Mouse (Mus musculus) embryonic fibroblast, embryonic 13.5 days (primary cell): ENCODE measurements around the gene Ahr. TPM values are rescaled to one million over a fixed set of nuclear protein-coding genes. Genes with fewer than 3 reads are reported as not detected.
A peak's percentile ranks its signal among the peaks of the same experiment; 100 is the strongest.

ENCODE experiments used
- H3K27ac ChIP-seq: 2 replicates; pipeline ENCODE4 v1.5.1; 2012; ENCODE audit warnings: low read length, control low read depth, inconsistent platforms; ENCODE audit not compliant: insufficient read depth
- H3K4me1 ChIP-seq: 2 replicates; pipeline ENCODE4 v1.6.1; 2011; ENCODE audit warnings: low read length; ENCODE audit not compliant: control insufficient read depth, insufficient read depth
- H3K4me3 ChIP-seq: 2 replicates; pipeline ENCODE4 v1.5.1; 2011; ENCODE audit warnings: mild to moderate bottlenecking, control low read depth, low read length; ENCODE audit not compliant: insufficient read depth
- CTCF ChIP-seq: IDR thresholded peaks from 2 replicates; pipeline ENCODE4 v1.5.1; 2011; ENCODE audit warnings: mild to moderate bottlenecking, control low read depth, low read length, moderate library complexity, borderline replicate concordance; ENCODE audit not compliant: insufficient read depth
- POLR2A ChIP-seq: IDR thresholded peaks from 2 replicates; pipeline ENCODE4 v1.6.1; 2011; ENCODE audit warnings: low read depth, mild to moderate bottlenecking, control low read depth, low read length, moderate library complexity
- polyA plus RNA-seq: library from polyadenylated mRNA; stranded (reverse); fragments of >200 nt; gene quantifications from 2 replicates; pipeline ENCODE4 v1.2.4, GENCODE M21; 2011; ENCODE audit warnings: low read depth; ENCODE audit not compliant: missing spikeins, insufficient read length

Ahr gene
- polyA plus RNA-seq, 1 experiment: 27.6 TPM

- no peak overlapping the region for H3K27ac ChIP-seq
- TF ChIP-seq POLR2A (no peak), CTCF (no peak)
- no peak overlapping the region for H3K4me3 ChIP-seq
- no peaks in the 10 kb centered on the region for H3K4me1 ChIP-seq
Measured at GRCm38 (mm10) chr12:35506383-35506782, 28.5 kb downstream of the Ahr start.

- H3K4me1 ChIP-seq: no peaks in the 10 kb centered on the region
- no peak overlapping the region for H3K4me3 ChIP-seq
- no peak for TF ChIP-seq POLR2A
- TF ChIP-seq CTCF: no peak
- no peak overlapping the region for H3K27ac ChIP-seq
Measured at GRCm38 (mm10) chr12:35504081-35504480, 30.8 kb downstream of the Ahr start.

- no peak overlapping the region for H3K27ac ChIP-seq
- TF ChIP-seq POLR2A (no peak), CTCF (peak; percentile 58; the same call in 1 of the 2 replicates)
- H3K4me3 ChIP-seq: no peak overlapping the region
- H3K4me1 ChIP-seq: no peaks in the 10 kb centered on the region
Measured at GRCm38 (mm10) chr12:35503586-35503985, 31.3 kb downstream of the Ahr start.

GRCm38 (mm10) chr12:35501476-35501875 lies 33.4 kb downstream of the Ahr start:
- no peak overlapping the region for H3K4me3 ChIP-seq
- TF ChIP-seq CTCF (no peak), POLR2A (no peak)

GRCm38 (mm10) chr12:35495195-35495594 lies 39.6 kb downstream of the Ahr start:
- no peaks in the 10 kb centered on the region for H3K4me1 ChIP-seq
- no peak for TF ChIP-seq CTCF
- no peak for TF ChIP-seq POLR2A
- H3K4me3 ChIP-seq: no peak overlapping the region
- no peak overlapping the region for H3K27ac ChIP-seq

More at GRCm38 (mm10) chr12:35501476-35501875, 33.4 kb downstream of the Ahr start:
- Histone ChIP-seq H3K27ac (no peak overlapping the region), H3K4me1 (no peaks in the 10 kb centered on the region)

- Histone ChIP-seq H3K4me3 (no peak overlapping the region), H3K4me1 (peaks cover 7% of the 10 kb centered on the region; the same call in 1 of the 2 replicates), H3K27ac (no peak overlapping the region)
- TF ChIP-seq POLR2A (no peak), CTCF (no peak)
Measured at GRCm38 (mm10) chr12:35480764-35481163, 54.1 kb downstream of the Ahr start.

GRCm38 (mm10) chr12:35478906-35479305 lies 55.9 kb downstream of the Ahr start:
- Histone ChIP-seq H3K27ac (peak overlapping the region; percentile 85), H3K4me1 (peaks cover 7% of the 10 kb centered on the region; the same call in 1 of the 2 replicates), H3K4me3 (no peak overlapping the region)
- TF ChIP-seq CTCF (no peak), POLR2A (peak; percentile 26; the same call in 1 of the 2 replicates)

GRCm38 (mm10) chr12:35463457-35463856 lies 71.4 kb downstream of the Ahr start:
- no peak for TF ChIP-seq CTCF
- no peak for TF ChIP-seq POLR2A
- H3K27ac ChIP-seq: no peak overlapping the region

GRCm38 (mm10) chr12:35462667-35463066 lies 72.2 kb downstream of the Ahr start:
- no peak for TF ChIP-seq CTCF
- no peak for TF ChIP-seq POLR2A
- no peaks in the 10 kb centered on the region for H3K4me1 ChIP-seq

More at GRCm38 (mm10) chr12:35463457-35463856, 71.4 kb downstream of the Ahr start:
- Histone ChIP-seq H3K4me1 (no peaks in the 10 kb centered on the region), H3K4me3 (no peak overlapping the region)

GRCm38 (mm10) chr12:35459662-35460061 lies 75.2 kb downstream of the Ahr start:
- H3K4me3 ChIP-seq: no peak overlapping the region
- H3K4me1 ChIP-seq: no peaks in the 10 kb centered on the region
- H3K27ac ChIP-seq: no peak overlapping the region; the same call in 1 of the 2 replicates
- TF ChIP-seq CTCF (no peak), POLR2A (no peak)

More at GRCm38 (mm10) chr12:35462667-35463066, 72.2 kb downstream of the Ahr start:
- Histone ChIP-seq H3K27ac (no peak overlapping the region), H3K4me3 (no peak overlapping the region)
